Mouse (Mus musculus) hindbrain, embryonic 11.5 days (tissue): ENCODE data around the gene Hdhd3. TPM values are rescaled to one million over a fixed set of nuclear protein-coding genes. Genes with fewer than 3 reads are reported as not detected.
A peak's percentile ranks its signal among the peaks of the same experiment; 100 is the strongest.

Experiments
- ATAC-seq: fragments of 200-750 bp; cut with Nextera tagmentation; 2 replicates; pipeline ENCODE4 v1.8.0; 2017; ENCODE audit warnings: mild to moderate bottlenecking, moderate TSS enrichment, moderate library complexity; ENCODE audit not compliant: low FRiP score
- DNase-seq: peaks from one replicate; pipeline ENCODE4 v3.0.0-alpha.2; 2015; ENCODE audit warnings: low spot score
- H3K27ac ChIP-seq: fragments of 300-500 bp; sonication (generic); 2 replicates; pipeline ENCODE4 v1.5.1; 2014; ENCODE audit warnings: mild to moderate bottlenecking, low read depth, low read length
- H3K27me3 ChIP-seq: fragments of 300-500 bp; sonication (generic); 2 replicates; pipeline ENCODE4 v1.6.1; 2014; ENCODE audit warnings: mild to moderate bottlenecking, low read length, moderate library complexity, mixed read lengths; ENCODE audit not compliant: control insufficient read depth, insufficient read depth
- H3K36me3 ChIP-seq: fragments of 300-500 bp; sonication (generic); 2 replicates; pipeline ENCODE4 v1.6.1; 2014; ENCODE audit warnings: mild to moderate bottlenecking, low read length, moderate library complexity, mixed read lengths; ENCODE audit not compliant: control insufficient read depth, insufficient read depth
- H3K4me1 ChIP-seq: fragments of 300-500 bp; sonication (generic); replicated peaks from 2 replicates; pipeline ENCODE4 v1.6.1; 2014; ENCODE audit warnings: low read length, mixed read lengths; ENCODE audit not compliant: control insufficient read depth, insufficient read depth
- H3K4me2 ChIP-seq: fragments of 300-500 bp; sonication (generic); replicated peaks from 2 replicates; pipeline ENCODE4 v1.6.1; 2014; ENCODE audit warnings: mild to moderate bottlenecking, low read depth, low read length
- H3K4me3 ChIP-seq: fragments of 300-500 bp; sonication (generic); 2 replicates; pipeline ENCODE4 v1.5.1; 2014; ENCODE audit warnings: low read depth, low read length
- H3K9ac ChIP-seq: fragments of 300-500 bp; sonication (generic); 2 replicates; pipeline ENCODE4 v1.6.1; 2014; ENCODE audit warnings: low read depth, low read length
- H3K9me3 ChIP-seq: fragments of 300-500 bp; sonication (generic); 2 replicates; pipeline ENCODE4 v1.6.1; 2016; ENCODE audit warnings: low read length; ENCODE audit not compliant: control insufficient read depth
- WGBS: fragments of 180-500 bp; shearing (Covaris S2); extraction: QIAGEN DNeasy Blood & Tissue Kit; methylation state at CpG from one replicate; pipeline ENCODE4 v1.1.7; 2014; 5-methylcytosine and 5-hydroxymethylcytosine counted together
- polyA plus RNA-seq: library from polyadenylated mRNA; unstranded; fragments of >200 nt; fragmentation: Nextera tagmentation; extraction: Ambion mirVana; gene quantifications from 2 replicates; pipeline ENCODE4 v1.2.1, GENCODE M21; 2014

Hdhd3 gene
- polyA plus RNA-seq, 1 experiment from 2014 or later: 13.7 TPM

- Histone ChIP-seq H3K4me3 (no peak overlapping the region), H3K27me3 (peaks cover 19% of the 10 kb centered on the region), H3K4me2 (no peak overlapping the region), H3K4me1 (peaks cover 2% of the 10 kb centered on the region; the same call in 1 of the 2 replicates), H3K9me3 (no peaks in the 10 kb centered on the region), H3K9ac (no peak overlapping the region), H3K36me3 (no peaks in the 10 kb centered on the region), H3K27ac (no peak overlapping the region)
- DNase-seq (no peak), ATAC-seq (no peak)
- 93% methylated on average over 6 of the region's 6 CpGs for WGBS
Measured at GRCm38 (mm10) chr4:62475793-62476192, 27.5 kb downstream of the Hdhd3 start.

GRCm38 (mm10) chr4:62475131-62475530 is 28.1 kb downstream of the Hdhd3 start:
- H3K4me3 ChIP-seq: no peak overlapping the region

GRCm38 (mm10) chr4:62472071-62472470 is 31.2 kb downstream of the Hdhd3 start:
- Histone ChIP-seq H3K36me3 (no peaks in the 10 kb centered on the region), H3K4me2 (no peak overlapping the region), H3K9me3 (no peaks in the 10 kb centered on the region), H3K9ac (no peak overlapping the region), H3K4me3 (no peak overlapping the region), H3K4me1 (no peaks in the 10 kb centered on the region), H3K27ac (no peak overlapping the region), H3K27me3 (no peaks in the 10 kb centered on the region)
- no peak for ATAC-seq
- DNase-seq: no peak
- WGBS: 100% methylated on average over 2 of the region's 2 CpGs

More at GRCm38 (mm10) chr4:62475131-62475530, 28.1 kb downstream of the Hdhd3 start:
- Histone ChIP-seq H3K27me3 (peaks cover 14% of the 10 kb centered on the region), H3K9ac (no peak overlapping the region), H3K4me2 (no peak overlapping the region), H3K4me1 (peaks cover 2% of the 10 kb centered on the region; the same call in 1 of the 2 replicates), H3K9me3 (no peaks in the 10 kb centered on the region), H3K36me3 (no peaks in the 10 kb centered on the region), H3K27ac (no peak overlapping the region)
- ATAC-seq: no peak
- WGBS: 82% methylated on average over 2 of the region's 2 CpGs
- DNase-seq: no peak

GRCm38 (mm10) chr4:62470598-62471051 is 32.6 kb downstream of the Hdhd3 start, which contains the start of gene Wdr31:
Gene Wdr31 (minus strand): TSS chr4:62470896.
- H3K4me3 ChIP-seq: peak within 1 kb of the TSS; percentile 47
- H3K9ac ChIP-seq: peak within 1 kb of the TSS; percentile 57
- H3K36me3 ChIP-seq: no peaks in the 10 kb centered on the region
- H3K4me1 ChIP-seq: no peaks in the 10 kb centered on the region
- peak; percentile 89 for DNase-seq
- H3K27me3 ChIP-seq: no peaks in the 10 kb centered on the region
- 1% methylated on average over 30 of the region's 30 CpGs for WGBS
- peak within 1 kb of the TSS; percentile 74 for H3K4me2 ChIP-seq
- no peaks in the 10 kb centered on the region for H3K9me3 ChIP-seq
- ATAC-seq: peak; percentile 95
- H3K27ac ChIP-seq: no peak within 1 kb of the TSS

GRCm38 (mm10) chr4:62468158-62468557 is 35.1 kb downstream of the Hdhd3 start:
- no peaks in the 10 kb centered on the region for H3K9me3 ChIP-seq
- no peaks in the 10 kb centered on the region for H3K36me3 ChIP-seq
- no peak overlapping the region for H3K27ac ChIP-seq
- DNase-seq: no peak
- H3K27me3 ChIP-seq: no peaks in the 10 kb centered on the region
- WGBS: 86% methylated on average over 1 of the region's 1 CpGs
- H3K4me2 ChIP-seq: no peak overlapping the region
- ATAC-seq: no peak
- no peaks in the 10 kb centered on the region for H3K4me1 ChIP-seq
- no peak overlapping the region for H3K9ac ChIP-seq
- no peak overlapping the region for H3K4me3 ChIP-seq

DNA sequence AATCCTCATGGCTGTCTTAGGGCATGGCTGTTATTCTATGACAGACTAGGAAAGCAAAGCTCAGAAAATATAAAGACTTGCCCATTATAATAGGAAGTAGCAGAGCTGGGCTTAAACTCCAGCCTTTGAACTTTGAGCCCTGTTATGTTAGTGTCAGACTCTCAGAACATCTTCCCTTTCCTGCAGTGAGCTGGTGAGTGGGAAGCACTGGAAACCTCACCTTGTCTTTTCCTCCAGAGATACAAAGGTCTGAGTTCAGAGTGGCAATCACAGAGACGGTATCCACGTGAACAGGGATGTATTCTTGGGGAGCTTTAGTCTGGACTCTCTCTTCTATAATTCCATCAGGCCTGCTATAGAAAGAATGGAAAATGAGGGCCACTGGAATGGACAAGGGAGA is 40.1 kb downstream of the Hdhd3 start:
- no peaks in the 10 kb centered on the region for H3K4me1 ChIP-seq
- H3K27ac ChIP-seq: no peak overlapping the region
- no peak overlapping the region for H3K4me3 ChIP-seq
- no peaks in the 10 kb centered on the region for H3K9me3 ChIP-seq
- no peak for DNase-seq
- no peaks in the 10 kb centered on the region for H3K27me3 ChIP-seq
- no peak overlapping the region for H3K4me2 ChIP-seq
- no peak overlapping the region for H3K9ac ChIP-seq
- no peak for ATAC-seq
- WGBS: 87% methylated on average over 2 of the region's 2 CpGs
- no peaks in the 10 kb centered on the region for H3K36me3 ChIP-seq

- Histone ChIP-seq H3K36me3 (no peaks in the 10 kb centered on the region), H3K27me3 (no peaks in the 10 kb centered on the region), H3K27ac (no peak overlapping the region), H3K9me3 (no peaks in the 10 kb centered on the region), H3K9ac (no peak overlapping the region), H3K4me1 (no peaks in the 10 kb centered on the region), H3K4me3 (no peak overlapping the region), H3K4me2 (no peak overlapping the region)
- 92% methylated on average over 8 of the region's 8 CpGs for WGBS
- DNase-seq (no peak), ATAC-seq (no peak)
Measured at GRCm38 (mm10) chr4:62460348-62460747, 42.9 kb downstream of the Hdhd3 start.

DNA sequence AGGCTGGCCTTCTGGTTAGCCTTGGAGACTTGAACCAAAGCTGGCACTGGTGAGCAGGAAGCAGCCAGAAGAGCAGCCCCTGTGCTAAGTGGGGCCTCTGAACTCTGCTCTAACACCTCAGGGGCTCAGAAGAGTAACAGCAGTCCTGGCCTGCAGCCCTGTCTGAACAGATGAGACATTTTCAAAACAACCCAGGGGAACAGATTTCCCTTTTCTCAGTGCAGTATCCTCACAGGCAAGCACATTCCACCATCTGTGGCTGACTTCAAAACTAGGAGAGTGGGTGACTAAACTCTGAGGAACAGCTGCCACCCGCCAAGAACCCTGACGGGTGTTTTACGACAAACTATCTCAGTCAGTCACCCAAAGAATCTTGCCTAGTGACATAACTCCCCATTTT is 44.2 kb downstream of the Hdhd3 start:
- Histone ChIP-seq H3K27ac (no peak overlapping the region), H3K4me1 (no peaks in the 10 kb centered on the region), H3K36me3 (no peaks in the 10 kb centered on the region), H3K9me3 (no peaks in the 10 kb centered on the region), H3K9ac (no peak overlapping the region), H3K4me3 (no peak overlapping the region), H3K4me2 (no peak overlapping the region), H3K27me3 (no peaks in the 10 kb centered on the region)
- WGBS: 98% methylated on average over 3 of the region's 3 CpGs
- ATAC-seq (no peak), DNase-seq (no peak)

- Histone ChIP-seq H3K4me2 (no peak overlapping the region), H3K27ac (no peak overlapping the region), H3K9ac (no peak overlapping the region), H3K36me3 (no peaks in the 10 kb centered on the region), H3K27me3 (no peaks in the 10 kb centered on the region), H3K4me3 (no peak overlapping the region), H3K4me1 (no peaks in the 10 kb centered on the region), H3K9me3 (no peaks in the 10 kb centered on the region)
- DNase-seq (peak; percentile 44), ATAC-seq (peak; percentile 22; the same call in 1 of the 2 replicates)
- 69% methylated on average over 5 of the region's 5 CpGs for WGBS
Measured at GRCm38 (mm10) chr4:62454995-62455394, 48.3 kb downstream of the Hdhd3 start.
